Mouse (Mus musculus) left cerebral cortex, adult 11 months (tissue): ENCODE measurements at regions not wholly inside any gene's neighbourhood (a gene's known extent, or its start where the extent isn't known, plus 50 kb on each side); places are given as distances from the start of the nearest gene placed in this dataset.
"Not testable (repeated sequence)": the region's sequence is repeated elsewhere in the genome, so short reads cannot be mapped to it uniquely, and the experiment has no call there.

Experiments
- DNase-seq: peaks from one replicate; pipeline ENCODE4 v3.0.0; 2022; ENCODE audit warnings: low spot score

- no peak for DNase-seq
These were observed 820.2 kb upstream of the Sox9 start for GRCm38 (mm10) chr11:111961846-111962245.

GRCm38 (mm10) chr11:111964066-111964465, 818.0 kb upstream of the Sox9 start:
- DNase-seq: no peak

- DNase-seq: no peak
These were observed 815.6 kb upstream of the Sox9 start for GRCm38 (mm10) chr11:111966401-111966800.

GRCm38 (mm10) chr11:111971001-111971400, 811.0 kb upstream of the Sox9 start:
- no peak for DNase-seq

GRCm38 (mm10) chr11:111978667-111979066, 803.4 kb upstream of the Sox9 start:
- DNase-seq: no peak

GRCm38 (mm10) chr11:111996395-111996794, 785.6 kb upstream of the Sox9 start:
- no peak for DNase-seq

- not testable (repeated sequence) for DNase-seq
These were observed 771.2 kb upstream of the Sox9 start for GRCm38 (mm10) chr11:112010848-112011247.

GRCm38 (mm10) chr11:112017906-112018305, 764.1 kb upstream of the Sox9 start:
- no peak for DNase-seq

- no peak for DNase-seq
These were observed 754.0 kb upstream of the Sox9 start for GRCm38 (mm10) chr11:112028031-112028430.

GRCm38 (mm10) chr11:112038741-112039140, 743.3 kb upstream of the Sox9 start:
- DNase-seq: no peak

GRCm38 (mm10) chr11:112044455-112044854, 737.6 kb upstream of the Sox9 start:
- DNase-seq: no peak

- DNase-seq: no peak
These were observed 736.7 kb upstream of the Sox9 start for GRCm38 (mm10) chr11:112045353-112045752.

- DNase-seq: no peak
These were observed 731.7 kb upstream of the Sox9 start for GRCm38 (mm10) chr11:112050362-112050761.

- DNase-seq: no peak
These were observed 726.4 kb upstream of the Sox9 start for GRCm38 (mm10) chr11:112055591-112055990.

GRCm38 (mm10) chr11:112067176-112067575, 714.8 kb upstream of the Sox9 start:
- no peak for DNase-seq

- no peak for DNase-seq
These were observed 713.2 kb upstream of the Sox9 start for GRCm38 (mm10) chr11:112068821-112069220.

GRCm38 (mm10) chr11:112071571-112071970, 710.5 kb upstream of the Sox9 start:
- peak; percentile 7 for DNase-seq

- DNase-seq: no peak
These were observed 700.6 kb upstream of the Sox9 start for GRCm38 (mm10) chr11:112081386-112081785.

- no peak for DNase-seq
These were observed 699.0 kb upstream of the Sox9 start for GRCm38 (mm10) chr11:112083019-112083418.

- no peak for DNase-seq
These were observed 689.9 kb upstream of the Sox9 start for GRCm38 (mm10) chr11:112092168-112092567.

- DNase-seq: no peak
These were observed 687.0 kb upstream of the Sox9 start for GRCm38 (mm10) chr11:112095009-112095408.

GRCm38 (mm10) chr11:112098161-112098560, 683.9 kb upstream of the Sox9 start:
- DNase-seq: no peak

- DNase-seq: no peak
These were observed 678.8 kb upstream of the Sox9 start for GRCm38 (mm10) chr11:112103252-112103651.

GRCm38 (mm10) chr11:112106891-112107290, 675.1 kb upstream of the Sox9 start:
- no peak for DNase-seq

- peak; percentile 9 for DNase-seq
These were observed 674.7 kb upstream of the Sox9 start for GRCm38 (mm10) chr11:112107314-112107713.
